Mouse (Mus musculus): Measurements from ENCODE around the gene Slc5a5.
A peak's percentile ranks its signal among the peaks of the same experiment; 100 is the strongest.

GRCm38 (mm10) chr8:70841147-70842072 is 51.1 kb downstream of the Slc5a5 start:
- TF ChIP-seq CTCF (IDR thresholded peaks at IDR 0.05; ENCODE audit: low read depth) (peak; percentile 99), EP300 (IDR thresholded peaks at IDR 0.05; ENCODE audit: low read depth) (peak; percentile 5; the same call in 1 of the 2 replicates)

Data from liver, postnatal 0 days (tissue).